Mouse (Mus musculus) myocyte (in vitro differentiated cells): ENCODE measurements around the gene Gas6.

Experiments
- E2F4 ChIP-seq: IDR thresholded peaks from one replicate; pipeline ENCODE4 v1.6.1; 2011; ENCODE audit warnings: mild to moderate bottlenecking, control low read depth, moderate library complexity; ENCODE audit not compliant: insufficient read depth
- MAX ChIP-seq: IDR thresholded peaks from one replicate; pipeline ENCODE4 v1.6.1; 2011; ENCODE audit warnings: low read depth, mild to moderate bottlenecking, control low read depth
- MYOD1 ChIP-seq, 3 experiments: IDR thresholded peaks; one replicate each; pipeline ENCODE4 v1.6.1; 2011; ENCODE audit warnings: control low read depth in 2 of 3, low read depth in 2 of 3, mild to moderate bottlenecking in 2 of 3, moderate library complexity in 1 of 3; ENCODE audit not compliant: insufficient read length in 2 of 3, control insufficient read depth in 1 of 3
- MYOG ChIP-seq, 3 experiments: IDR thresholded peaks; one replicate each; pipeline ENCODE4 v1.6.1; 2011; ENCODE audit warnings: control low read depth in 2 of 3, low read depth in 2 of 3, mild to moderate bottlenecking in 2 of 3; ENCODE audit not compliant: insufficient read length in 2 of 3, control insufficient read depth in 1 of 3, insufficient read depth in 1 of 3
- POLR2A ChIP-seq: IDR thresholded peaks from one replicate; pipeline ENCODE4 v1.6.1; 2011; ENCODE audit warnings: low read depth, mild to moderate bottlenecking, control low read depth, moderate library complexity; ENCODE audit not compliant: insufficient read length
- POLR2AphosphoS2 ChIP-seq: IDR thresholded peaks from one replicate; pipeline ENCODE4 v1.6.1; 2011; ENCODE audit warnings: low read depth, control low read depth; ENCODE audit not compliant: insufficient read length
- REST ChIP-seq: IDR thresholded peaks from one replicate; pipeline ENCODE4 v1.6.1; 2011; ENCODE audit warnings: mild to moderate bottlenecking, control low read depth, moderate library complexity; ENCODE audit not compliant: insufficient read depth, insufficient read length
- SRF ChIP-seq: IDR thresholded peaks from one replicate; pipeline ENCODE4 v1.6.1; 2011; ENCODE audit warnings: low read depth; ENCODE audit not compliant: control insufficient read depth, insufficient read length
- TCF12 ChIP-seq: IDR thresholded peaks from one replicate; pipeline ENCODE4 v1.6.1; 2011; ENCODE audit warnings: mild to moderate bottlenecking, control low read depth; ENCODE audit not compliant: poor library complexity, insufficient read depth, severe bottlenecking
- TCF3 ChIP-seq: IDR thresholded peaks from one replicate; pipeline ENCODE4 v1.6.1; 2011; ENCODE audit warnings: low read depth, control low read depth; ENCODE audit not compliant: insufficient read length
- USF1 ChIP-seq: IDR thresholded peaks from one replicate; pipeline ENCODE4 v1.6.1; 2011; ENCODE audit warnings: low read depth, mild to moderate bottlenecking, control low read depth, moderate library complexity

GRCm38 (mm10) chr8:13459431-13459830 is 34.9 kb downstream of the Gas6 start:
- TF ChIP-seq E2F4 (no peak), SRF (no peak), POLR2A (no peak), POLR2AphosphoS2 (no peak), USF1 (no peak), REST (no peak), MYOG (IDR thresholded peaks at IDR 0.05; ENCODE audit: control insufficient read depth in 1 of 3, insufficient read depth in 1 of 3, insufficient read length in 2 of 3, low read depth in 2 of 3) (no peak), TCF3 (no peak), TCF12 (no peak), MAX (no peak), MYOD1 (IDR thresholded peaks at IDR 0.05; ENCODE audit: control insufficient read depth in 1 of 3, insufficient read length in 2 of 3, low read depth in 2 of 3) (no peak)
